Mouse (Mus musculus): Measurements from ENCODE around the gene Fam151a. TPM values are rescaled to one million over a fixed set of nuclear protein-coding genes. Genes with fewer than 3 reads are reported as not detected.
"Not testable (repeated sequence)": the region's sequence is repeated elsewhere in the genome, so short reads cannot be mapped to it uniquely, and the experiment has no call there.

Fam151a gene
- polyA plus RNA-seq, 1 experiment from 2014 or later = 0.49 TPM

DNA sequence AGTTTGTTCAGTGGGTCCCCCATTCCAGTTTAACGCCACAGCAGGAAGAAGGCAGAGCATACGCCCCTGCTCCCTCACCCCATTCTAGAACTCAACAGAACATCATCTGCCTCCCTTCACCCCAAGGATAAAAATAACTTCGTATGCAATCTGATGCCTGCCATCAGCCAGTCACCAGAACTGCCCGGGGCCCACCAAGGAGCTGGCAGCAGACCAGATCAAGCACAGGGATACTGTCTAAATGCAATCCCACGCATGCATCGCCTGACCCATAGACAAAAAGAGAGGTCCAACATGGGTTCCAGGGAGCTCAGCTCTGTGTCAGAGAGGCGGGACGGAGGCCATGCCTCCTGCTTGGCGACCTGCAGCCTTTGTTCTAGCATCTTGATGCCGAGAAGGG, 49.4 kb downstream of the Fam151a start:
- 46% methylated on average over 10 of the region's 10 CpGs for WGBS
- Histone ChIP-seq H3K4me2 (ENCODE audit: low read depth, low read length) (no peak overlapping the region), H3K9ac (ENCODE audit: low read depth, low read length) (no peak overlapping the region), H3K4me3 (ENCODE audit: low read depth, low read length) (no peak overlapping the region), H3K36me3 (ENCODE audit: control insufficient read depth, insufficient read depth, low read length) (no peaks in the 10 kb centered on the region), H3K27ac (replicated peaks; ENCODE audit: low read depth, low read length) (0 out of 2 replicates have a peak overlapping the region, but pooled peaks have one; percentile 18), H3K9me3 (ENCODE audit: control insufficient read depth, low read length) (no peaks in the 10 kb centered on the region), H3K4me1 (ENCODE audit: control insufficient read depth, insufficient read depth, low read length) (peaks cover 57% of the 10 kb centered on the region), H3K27me3 (replicated peaks; ENCODE audit: control insufficient read depth, insufficient read depth, low read length) (no peaks in the 10 kb centered on the region)
- DNase-seq (ENCODE audit: low spot score) = peak; percentile 51
- no peak for ATAC-seq (ENCODE audit: low read depth)

- Histone ChIP-seq H3K27ac (replicated peaks; ENCODE audit: low read depth, low read length) (peak overlapping the region; percentile 94), H3K36me3 (ENCODE audit: control insufficient read depth, insufficient read depth, low read length) (no peaks in the 10 kb centered on the region), H3K4me1 (ENCODE audit: control insufficient read depth, insufficient read depth, low read length) (peaks cover 60% of the 10 kb centered on the region), H3K4me2 (ENCODE audit: low read depth, low read length) (no peak overlapping the region), H3K9me3 (ENCODE audit: control insufficient read depth, low read length) (no peaks in the 10 kb centered on the region), H3K4me3 (ENCODE audit: low read depth, low read length) (no peak overlapping the region), H3K9ac (ENCODE audit: low read depth, low read length) (no peak overlapping the region), H3K27me3 (replicated peaks; ENCODE audit: control insufficient read depth, insufficient read depth, low read length) (no peaks in the 10 kb centered on the region)
- DNase-seq (ENCODE audit: low spot score) = no peak
- WGBS = 89% methylated on average over 7 of the region's 7 CpGs
- no peak for ATAC-seq (ENCODE audit: low read depth)
Observed at GRCm38 (mm10) chr4:106784806-106785205, 51.1 kb downstream of the Fam151a start.

DNA sequence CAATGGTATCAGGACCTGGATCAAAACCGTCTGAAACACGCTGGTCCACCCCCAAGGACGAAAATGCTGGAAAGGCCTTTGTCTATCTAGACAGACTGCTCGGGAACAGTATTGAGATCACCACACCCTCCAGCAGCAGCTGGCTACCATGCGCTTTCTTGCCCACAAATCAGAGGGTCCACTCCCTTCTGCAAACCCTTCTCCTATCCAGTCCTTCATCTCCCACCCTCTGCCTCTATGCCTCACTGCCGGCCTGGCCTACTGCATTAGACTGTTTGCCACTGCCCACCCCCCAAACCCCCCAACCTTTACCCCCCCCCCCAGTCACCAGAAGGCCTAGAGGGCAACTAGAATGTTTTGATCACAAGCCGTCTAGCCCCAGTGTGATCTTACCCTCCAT, 51.7 kb downstream of the Fam151a start:
- H3K27ac ChIP-seq (replicated peaks; ENCODE audit: low read depth, low read length) = peak overlapping the region; percentile 94
- no peaks in the 10 kb centered on the region for H3K9me3 ChIP-seq (ENCODE audit: control insufficient read depth, low read length)
- H3K27me3 ChIP-seq (replicated peaks; ENCODE audit: control insufficient read depth, insufficient read depth, low read length) = no peaks in the 10 kb centered on the region
- 0 out of 2 replicates have a peak, but pooled peaks have one; percentile 14 for ATAC-seq (ENCODE audit: low read depth)
- H3K4me3 ChIP-seq (ENCODE audit: low read depth, low read length) = no peak overlapping the region
- H3K4me1 ChIP-seq (ENCODE audit: control insufficient read depth, insufficient read depth, low read length) = peaks cover 60% of the 10 kb centered on the region
- no peak overlapping the region for H3K4me2 ChIP-seq (ENCODE audit: low read depth, low read length)
- H3K9ac ChIP-seq (ENCODE audit: low read depth, low read length) = no peak overlapping the region
- no peaks in the 10 kb centered on the region for H3K36me3 ChIP-seq (ENCODE audit: control insufficient read depth, insufficient read depth, low read length)
- 56% methylated on average over 7 of the region's 7 CpGs for WGBS
- no peak for DNase-seq (ENCODE audit: low spot score)

DNA sequence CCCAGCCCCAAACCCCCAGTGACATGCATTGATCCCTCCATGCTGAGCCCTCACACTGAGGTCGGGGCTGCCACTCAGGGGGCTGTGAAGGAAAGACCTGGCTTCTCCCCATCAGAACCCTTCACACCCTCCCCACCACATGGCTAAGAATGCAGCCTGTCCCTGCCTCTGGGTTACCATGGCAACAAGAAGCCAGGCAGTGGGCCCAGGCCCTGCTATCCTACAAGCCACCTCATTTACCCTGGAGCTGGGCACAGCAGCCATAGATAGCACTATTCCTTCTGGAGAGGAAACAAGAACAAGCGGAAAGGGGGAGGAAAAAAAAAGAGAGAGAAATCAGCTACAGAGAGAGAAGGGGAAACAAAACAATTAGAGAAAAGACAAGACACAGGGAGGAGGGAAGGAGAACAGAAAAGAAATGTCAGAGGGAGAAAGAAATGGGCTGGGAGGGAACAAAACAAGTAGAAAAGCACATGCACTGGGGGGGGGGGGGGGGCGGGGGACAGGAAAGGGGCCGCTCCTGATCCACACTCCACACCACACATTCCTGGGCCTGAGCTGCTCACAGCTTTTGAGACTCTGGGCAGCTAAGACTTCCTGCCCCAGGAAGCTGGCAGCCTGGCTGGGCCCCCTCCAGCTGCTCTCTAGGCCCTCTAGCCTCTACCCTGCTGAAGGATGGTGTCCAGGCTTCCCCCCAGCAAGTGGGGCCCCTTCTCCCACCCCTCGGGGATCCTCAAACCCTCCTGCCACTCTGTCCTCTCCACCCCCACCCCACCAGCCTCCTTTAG, 52.3 kb downstream of the Fam151a start:
- H3K9me3 ChIP-seq (ENCODE audit: control insufficient read depth, low read length) = no peaks in the 10 kb centered on the region
- peak overlapping the region; percentile 31; the same call in 1 of the 2 replicates for H3K9ac ChIP-seq (ENCODE audit: low read depth, low read length)
- H3K36me3 ChIP-seq (ENCODE audit: control insufficient read depth, insufficient read depth, low read length) = no peaks in the 10 kb centered on the region
- DNase-seq (ENCODE audit: low spot score) (peak; percentile 89), ATAC-seq (ENCODE audit: low read depth) (peak; percentile 84)
- 7% methylated on average over 2 of the region's 5 CpGs for WGBS
- H3K27ac ChIP-seq (replicated peaks; ENCODE audit: low read depth, low read length) = peak overlapping the region; percentile 94
- H3K27me3 ChIP-seq (replicated peaks; ENCODE audit: control insufficient read depth, insufficient read depth, low read length) = no peaks in the 10 kb centered on the region
- peaks cover 60% of the 10 kb centered on the region for H3K4me1 ChIP-seq (ENCODE audit: control insufficient read depth, insufficient read depth, low read length)
- no peak overlapping the region for H3K4me2 ChIP-seq (ENCODE audit: low read depth, low read length)
- H3K4me3 ChIP-seq (ENCODE audit: low read depth, low read length) = no peak overlapping the region

DNA sequence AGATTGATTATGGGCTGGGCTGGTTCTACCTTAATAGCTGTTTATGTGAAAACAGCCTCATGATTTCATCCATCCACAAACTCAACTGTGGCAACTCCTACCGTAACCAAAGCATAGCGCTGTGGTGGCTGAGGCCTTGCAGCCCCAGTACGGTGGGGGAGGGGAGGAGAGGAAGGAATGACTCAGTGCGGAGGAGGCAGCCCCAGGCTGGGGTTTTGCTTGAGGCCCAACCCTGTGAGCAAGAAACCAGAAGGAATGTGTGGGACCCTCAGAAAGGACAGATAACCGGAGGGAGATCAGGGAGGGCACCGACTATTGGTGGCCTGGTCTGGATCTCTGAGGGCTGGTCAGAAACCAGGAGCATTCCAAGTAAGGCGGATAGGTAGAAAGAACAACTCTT, 54.1 kb downstream of the Fam151a start:
- no peak overlapping the region for H3K9ac ChIP-seq (ENCODE audit: low read depth, low read length)
- 38% methylated on average over 7 of the region's 7 CpGs for WGBS

GRCm38 (mm10) chr4:106788627-106789026, 54.9 kb downstream of the Fam151a start:
- WGBS = 82% methylated on average over 11 of the region's 11 CpGs
- ATAC-seq (ENCODE audit: low read depth) = no peak

More for the DNA sequence above, 54.1 kb downstream of the Fam151a start:
- no peaks in the 10 kb centered on the region for H3K36me3 ChIP-seq (ENCODE audit: control insufficient read depth, insufficient read depth, low read length)
- ATAC-seq (ENCODE audit: low read depth) = no peak
- no peaks in the 10 kb centered on the region for H3K9me3 ChIP-seq (ENCODE audit: control insufficient read depth, low read length)
- no peak overlapping the region for H3K4me3 ChIP-seq (ENCODE audit: low read depth, low read length)
- H3K4me2 ChIP-seq (ENCODE audit: low read depth, low read length) = no peak overlapping the region
- peak; percentile 86 for DNase-seq (ENCODE audit: low spot score)
- H3K27me3 ChIP-seq (replicated peaks; ENCODE audit: control insufficient read depth, insufficient read depth, low read length) = no peaks in the 10 kb centered on the region
- peaks cover 57% of the 10 kb centered on the region for H3K4me1 ChIP-seq (ENCODE audit: control insufficient read depth, insufficient read depth, low read length)
- H3K27ac ChIP-seq (replicated peaks; ENCODE audit: low read depth, low read length) = peak overlapping the region; percentile 94; the same call in 1 of the 2 replicates

GRCm38 (mm10) chr4:106789705-106790104, 56.0 kb downstream of the Fam151a start:
- WGBS = 40% methylated on average over 9 of the region's 9 CpGs
- no peak overlapping the region for H3K4me2 ChIP-seq (ENCODE audit: low read depth, low read length)
- H3K36me3 ChIP-seq (ENCODE audit: control insufficient read depth, insufficient read depth, low read length) = no peaks in the 10 kb centered on the region
- no peaks in the 10 kb centered on the region for H3K9me3 ChIP-seq (ENCODE audit: control insufficient read depth, low read length)
- H3K27ac ChIP-seq (replicated peaks; ENCODE audit: low read depth, low read length) = peak overlapping the region; percentile 13; the same call in 1 of the 2 replicates
- peaks cover 42% of the 10 kb centered on the region for H3K4me1 ChIP-seq (ENCODE audit: control insufficient read depth, insufficient read depth, low read length)
- peak; percentile 60 for DNase-seq (ENCODE audit: low spot score)
- no peak for ATAC-seq (ENCODE audit: low read depth)
- H3K27me3 ChIP-seq (replicated peaks; ENCODE audit: control insufficient read depth, insufficient read depth, low read length) = no peaks in the 10 kb centered on the region
- H3K4me3 ChIP-seq (ENCODE audit: low read depth, low read length) = no peak overlapping the region
- no peak overlapping the region for H3K9ac ChIP-seq (ENCODE audit: low read depth, low read length)

More at GRCm38 (mm10) chr4:106788627-106789026, 54.9 kb downstream of the Fam151a start:
- Histone ChIP-seq H3K4me1 (ENCODE audit: control insufficient read depth, insufficient read depth, low read length) (peaks cover 49% of the 10 kb centered on the region), H3K36me3 (ENCODE audit: control insufficient read depth, insufficient read depth, low read length) (no peaks in the 10 kb centered on the region), H3K4me2 (ENCODE audit: low read depth, low read length) (no peak overlapping the region), H3K4me3 (ENCODE audit: low read depth, low read length) (no peak overlapping the region), H3K9me3 (ENCODE audit: control insufficient read depth, low read length) (no peaks in the 10 kb centered on the region), H3K27me3 (replicated peaks; ENCODE audit: control insufficient read depth, insufficient read depth, low read length) (no peaks in the 10 kb centered on the region), H3K27ac (replicated peaks; ENCODE audit: low read depth, low read length) (no peak overlapping the region), H3K9ac (ENCODE audit: low read depth, low read length) (no peak overlapping the region)
- DNase-seq (ENCODE audit: low spot score) = no peak

- H3K4me2 ChIP-seq (ENCODE audit: low read depth, low read length); H3K4me3 ChIP-seq (ENCODE audit: low read depth, low read length); ATAC-seq (ENCODE audit: low read depth); H3K27me3 ChIP-seq (replicated peaks; ENCODE audit: control insufficient read depth, insufficient read depth, low read length); H3K9ac ChIP-seq (ENCODE audit: low read depth, low read length); DNase-seq (ENCODE audit: low spot score); H3K9me3 ChIP-seq (ENCODE audit: control insufficient read depth, low read length); H3K36me3 ChIP-seq (ENCODE audit: control insufficient read depth, insufficient read depth, low read length): not testable (repeated sequence)
- Histone ChIP-seq H3K4me1 (ENCODE audit: control insufficient read depth, insufficient read depth, low read length) (peaks cover 39% of the 10 kb centered on the region), H3K27ac (replicated peaks; ENCODE audit: low read depth, low read length) (peak overlapping the region; percentile 13; the same call in 1 of the 2 replicates)
- 80% methylated on average over 5 of the region's 5 CpGs for WGBS
Observed at GRCm38 (mm10) chr4:106790218-106790617, 56.5 kb downstream of the Fam151a start.

GRCm38 (mm10) chr4:106790938-106791337, 57.2 kb downstream of the Fam151a start:
- Histone ChIP-seq H3K9ac (ENCODE audit: low read depth, low read length) (no peak overlapping the region), H3K27ac (replicated peaks; ENCODE audit: low read depth, low read length) (no peak overlapping the region), H3K27me3 (replicated peaks; ENCODE audit: control insufficient read depth, insufficient read depth, low read length) (no peaks in the 10 kb centered on the region), H3K4me1 (ENCODE audit: control insufficient read depth, insufficient read depth, low read length) (peaks cover 33% of the 10 kb centered on the region), H3K36me3 (ENCODE audit: control insufficient read depth, insufficient read depth, low read length) (no peaks in the 10 kb centered on the region), H3K4me3 (ENCODE audit: low read depth, low read length) (no peak overlapping the region), H3K9me3 (ENCODE audit: control insufficient read depth, low read length) (no peaks in the 10 kb centered on the region), H3K4me2 (ENCODE audit: low read depth, low read length) (no peak overlapping the region)
- DNase-seq (ENCODE audit: low spot score) = no peak
- no peak for ATAC-seq (ENCODE audit: low read depth)
- 90% methylated on average over 1 of the region's 1 CpGs for WGBS
